Mouse (Mus musculus): Measurements from ENCODE around the gene Dph5.
A peak's percentile ranks its signal among the peaks of the same experiment; 100 is the strongest.
"Not testable (repeated sequence)": the region's sequence is repeated elsewhere in the genome, so short reads cannot be mapped to it uniquely, and the experiment has no call there.

Gene Dph5

DNA sequence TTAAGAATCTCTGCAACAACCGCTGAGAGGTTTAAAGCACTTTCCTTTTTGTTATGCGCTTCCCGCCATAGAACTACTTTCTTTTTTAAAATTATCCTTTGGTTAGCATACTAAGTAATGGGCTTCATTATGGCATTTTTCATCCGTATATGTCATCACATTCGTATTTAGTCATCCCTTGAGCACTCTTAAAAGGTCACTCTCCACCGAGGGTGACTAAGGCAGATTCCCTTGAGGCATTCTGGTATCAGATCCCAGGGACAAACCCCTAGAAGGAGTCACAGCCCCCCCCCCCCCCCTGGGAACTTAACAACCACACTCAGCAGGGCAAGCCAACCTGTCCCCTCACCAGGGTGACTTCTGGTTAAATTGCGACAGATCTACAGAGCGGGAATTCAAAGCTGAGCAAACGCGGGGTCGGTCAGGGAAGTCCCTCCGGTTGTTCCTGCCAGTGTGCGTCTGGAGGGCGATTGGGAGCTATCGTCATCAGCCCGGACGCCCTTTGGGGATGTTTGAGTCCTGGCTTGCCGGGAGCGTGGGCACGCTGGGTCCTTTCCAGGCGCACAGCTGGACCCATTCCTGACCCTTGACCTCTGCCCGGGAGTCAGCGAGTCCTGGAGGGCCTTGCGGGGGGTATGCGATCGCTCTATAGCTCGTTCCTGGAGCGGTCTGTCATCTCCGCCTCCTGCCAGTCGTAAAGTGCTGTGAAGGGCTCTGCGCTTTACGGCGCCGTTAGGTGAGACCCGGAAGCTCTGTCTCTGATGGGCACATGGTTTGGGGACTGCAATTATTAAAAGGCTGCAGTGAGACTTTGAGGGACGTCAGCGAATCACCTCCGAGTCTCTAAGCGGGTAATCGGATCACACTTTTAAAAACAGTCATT is at the start of gene Dph5:
TSS of gene Dph5 (plus strand) at position 411 of the 883 bp plus-strand sequence.
- peak; percentile 77 to 88 for DNase-seq (ENCODE audit: low spot score in 2 of 2)

- no peak for DNase-seq (ENCODE audit: low spot score in 2 of 2)
Observed at GRCm38 (mm10) chr3:115844566-115844965, 43.1 kb upstream of the Dph5 start.

DNA sequence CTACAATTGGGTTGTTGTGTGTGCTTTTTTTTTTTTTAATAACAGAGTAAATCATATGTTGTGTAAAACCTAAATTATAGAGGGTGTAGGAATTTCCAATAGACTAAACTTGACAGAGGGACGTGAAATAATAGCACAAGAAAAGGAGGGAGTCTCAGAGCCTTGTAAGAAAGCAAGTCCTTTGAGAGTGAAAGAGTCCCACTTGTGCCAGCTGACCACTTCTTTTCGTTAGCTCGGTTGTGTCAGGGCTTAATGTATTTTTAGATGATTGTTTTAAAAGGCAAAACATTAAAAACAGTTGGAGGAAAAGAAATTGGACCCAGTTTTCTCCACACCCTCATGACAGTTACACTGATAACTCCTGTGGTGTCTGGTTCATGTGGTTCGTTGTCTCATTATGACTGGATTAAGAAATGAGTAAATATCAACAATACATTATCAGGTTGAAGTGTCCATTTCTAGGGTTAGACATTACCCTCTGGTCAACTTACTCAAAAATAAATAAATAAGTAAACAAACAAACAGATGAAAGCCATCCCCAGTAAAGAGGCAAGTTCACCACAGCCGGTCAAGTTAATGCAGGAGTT is 42.5 kb upstream of the Dph5 start:
- no peak for DNase-seq (ENCODE audit: low spot score in 2 of 2)

DNA sequence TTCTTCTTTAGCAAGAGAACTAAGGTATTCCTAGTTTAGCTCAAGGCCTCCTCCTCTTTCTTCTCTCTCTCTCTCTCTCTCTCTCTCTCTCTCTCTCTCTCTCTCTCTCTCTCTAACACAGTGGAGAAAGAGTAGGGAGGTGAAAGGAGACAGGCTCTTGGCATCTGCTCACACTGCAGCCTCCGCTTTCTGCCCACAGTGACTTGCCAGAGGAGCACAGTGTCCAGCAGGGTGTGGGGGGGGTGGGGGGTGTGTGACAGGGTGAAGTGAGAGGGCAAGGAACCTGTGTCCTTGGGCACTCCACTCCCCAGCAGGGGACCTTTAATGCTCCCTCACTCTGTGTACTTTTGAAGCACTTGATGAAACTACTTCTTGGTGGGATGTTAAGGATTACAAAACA is 41.9 kb upstream of the Dph5 start:
- no peak for DNase-seq (ENCODE audit: low spot score in 2 of 2)

DNA sequence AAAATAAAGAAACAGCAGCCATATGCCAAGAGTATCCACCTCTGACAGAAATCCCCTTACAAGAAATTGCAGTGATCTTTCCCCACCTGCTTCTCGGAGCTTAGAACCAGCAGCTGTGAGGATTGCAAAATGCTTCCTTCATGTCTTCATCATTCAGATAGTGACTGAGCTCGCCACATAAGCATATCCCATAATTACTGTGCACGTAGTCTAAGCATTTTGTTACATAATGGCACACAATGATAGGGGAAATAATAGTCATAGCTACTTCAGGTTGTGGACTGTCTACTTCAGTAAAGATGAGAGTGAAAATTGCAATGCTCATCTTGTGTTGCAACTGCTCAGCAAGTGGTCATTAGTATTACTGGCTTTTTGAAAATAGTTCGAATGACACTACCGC is 41.5 kb upstream of the Dph5 start:
- DNase-seq (ENCODE audit: low spot score in 2 of 2), result no peak

DNA sequence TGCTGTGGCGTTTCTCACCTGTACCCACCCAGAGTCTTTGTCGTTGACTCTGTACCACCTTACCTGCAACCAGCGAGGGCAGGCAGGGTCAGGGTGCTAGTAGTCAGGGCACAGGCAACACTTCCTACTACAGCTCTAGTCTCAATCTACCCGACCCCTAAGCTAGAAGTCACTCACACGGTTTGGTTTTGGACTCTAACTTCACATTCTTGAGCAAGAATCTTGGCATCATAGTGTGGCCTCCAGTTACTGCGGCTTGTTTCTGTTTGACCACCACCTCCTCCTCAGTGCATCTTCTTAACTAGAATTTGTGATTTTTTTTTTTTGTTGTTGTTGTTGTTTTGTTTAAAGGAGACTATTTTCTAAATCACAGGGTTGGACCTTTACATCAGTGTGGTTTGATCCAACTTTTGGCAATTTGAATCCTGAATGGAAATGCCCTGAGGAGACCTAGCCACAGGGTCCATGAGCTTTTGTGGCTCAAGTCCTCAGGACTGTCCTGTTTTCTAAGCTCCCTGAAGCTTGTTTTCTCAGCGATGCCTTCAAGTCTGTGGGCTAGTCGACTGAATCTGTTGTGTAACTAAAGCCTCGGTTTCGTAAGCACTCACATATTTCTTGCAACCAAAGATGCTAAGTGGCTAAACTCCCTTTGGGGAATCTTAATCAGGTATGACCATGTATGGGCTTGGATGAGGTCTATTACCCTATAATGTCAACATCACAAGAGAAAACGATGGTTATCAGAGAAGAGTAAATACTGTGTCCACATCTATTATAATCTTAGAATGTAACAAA is 38.8 kb upstream of the Dph5 start:
- no peak for DNase-seq (ENCODE audit: low spot score in 2 of 2)

DNA sequence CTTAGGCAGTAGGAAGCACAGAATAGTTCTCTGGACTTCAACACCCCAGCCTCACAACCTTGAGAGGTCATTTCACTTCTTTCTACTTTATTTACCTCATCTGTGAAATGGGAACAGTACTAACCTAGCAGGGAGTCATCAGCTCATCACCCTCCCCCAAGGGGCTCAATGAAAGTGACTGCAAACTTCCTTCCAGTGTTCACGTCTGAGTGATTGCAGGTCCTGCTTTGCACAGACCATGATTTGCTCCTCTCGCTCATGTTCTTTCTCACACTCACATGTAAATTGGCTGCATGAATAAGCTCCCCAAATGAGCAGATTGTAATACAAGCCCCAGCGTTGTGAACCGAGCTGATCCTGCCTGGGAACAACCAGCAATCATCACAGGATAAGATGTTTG is 36.7 kb upstream of the Dph5 start:
- no peak for DNase-seq (ENCODE audit: low spot score in 2 of 2)

GRCm38 (mm10) chr3:115854672-115855191 is 32.9 kb upstream of the Dph5 start:
- DNase-seq (ENCODE audit: low spot score in 2 of 2), result peak in 1 of 2 experiments; percentile 7

GRCm38 (mm10) chr3:115855576-115855975 is 32.1 kb upstream of the Dph5 start:
- no peak for DNase-seq (ENCODE audit: low spot score in 2 of 2)

DNA sequence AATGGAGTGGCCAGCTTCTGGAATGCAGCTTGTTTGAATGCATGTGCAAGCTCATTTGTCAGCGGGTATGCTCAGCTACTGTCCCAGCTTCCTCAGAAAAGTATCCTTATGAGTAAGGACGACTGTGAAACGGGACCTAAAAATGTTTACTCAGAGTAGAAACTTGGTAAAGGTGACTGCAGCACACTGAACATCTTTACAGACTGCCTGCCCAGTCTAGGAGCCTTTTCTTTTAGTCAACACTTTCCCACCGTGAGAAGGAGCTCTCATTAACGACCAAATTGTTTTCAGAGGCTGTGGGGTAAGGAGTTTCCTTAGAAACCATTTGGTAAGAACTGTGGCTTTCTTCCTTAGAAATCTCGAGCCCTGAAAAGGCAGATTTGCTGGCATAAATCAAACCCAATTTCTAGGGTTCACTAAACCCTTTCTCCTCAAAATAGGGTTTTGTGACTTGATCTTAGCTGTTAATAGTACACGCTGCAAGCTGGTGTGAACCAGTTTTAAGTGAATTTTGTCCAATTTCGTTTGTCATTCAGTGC is 31.1 kb upstream of the Dph5 start:
- no peak for DNase-seq (ENCODE audit: low spot score in 2 of 2)

GRCm38 (mm10) chr3:115857436-115857835 is 30.2 kb upstream of the Dph5 start:
- no peak for DNase-seq (ENCODE audit: low spot score in 2 of 2)

DNA sequence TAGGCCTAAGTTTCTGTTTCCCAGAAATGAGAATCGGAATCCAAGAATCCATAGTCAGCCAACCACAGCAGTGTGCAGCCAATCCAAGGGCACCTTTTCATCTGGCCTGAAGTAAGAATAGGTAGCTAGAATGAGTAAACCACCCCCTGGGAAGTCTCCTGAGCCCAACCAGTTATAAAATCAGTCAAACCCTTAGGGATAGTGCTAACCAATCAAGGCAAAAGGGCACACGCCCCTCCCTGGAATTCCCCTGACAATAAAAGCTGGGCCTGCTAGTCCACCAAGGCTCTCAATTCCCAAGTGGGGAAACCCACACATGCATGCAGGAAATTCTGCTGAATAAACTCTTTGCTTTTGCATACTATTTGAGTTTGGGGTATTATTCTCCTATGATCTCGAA is 28.8 kb upstream of the Dph5 start:
- peak in 1 of 2 experiments; percentile 22 for DNase-seq (ENCODE audit: low spot score in 2 of 2)

DNA sequence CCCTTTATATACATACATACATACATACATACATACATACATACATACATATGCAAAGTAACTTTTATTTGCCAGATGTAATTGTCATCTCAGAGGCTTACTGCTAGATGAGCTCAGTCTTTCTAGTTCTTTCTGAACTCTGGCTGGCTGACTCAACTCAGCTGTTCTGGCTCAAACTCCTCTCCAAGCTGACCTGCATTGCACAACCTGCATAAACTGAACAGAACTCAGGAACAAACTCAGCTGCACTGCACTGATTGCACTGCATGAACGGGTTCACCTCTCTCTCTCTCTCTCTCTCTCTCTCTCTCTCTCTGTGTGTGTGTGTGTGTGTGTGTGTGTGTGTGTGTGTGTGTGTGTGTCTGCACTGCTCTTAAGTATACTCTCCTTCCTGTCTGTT is 26.9 kb upstream of the Dph5 start:
- not testable (repeated sequence) for DNase-seq (ENCODE audit: low spot score in 2 of 2)

DNA sequence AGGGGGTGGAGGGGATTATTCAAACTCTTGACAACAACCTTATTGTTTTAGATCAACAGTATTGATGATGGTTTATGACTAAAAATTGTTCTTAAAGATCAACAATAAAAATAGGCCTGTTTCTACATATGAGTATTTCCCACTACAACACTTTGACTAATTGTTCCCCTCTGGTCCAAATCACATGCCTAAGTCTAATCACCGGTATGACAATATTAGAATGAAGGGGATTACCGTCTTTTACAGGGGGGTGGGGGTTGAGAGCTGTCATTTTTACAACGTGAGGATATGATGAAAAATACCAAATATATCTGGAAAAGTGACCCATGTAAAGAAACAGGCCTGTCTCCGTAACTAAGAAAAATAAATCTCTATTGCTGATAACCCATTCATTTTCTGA is 24.1 kb upstream of the Dph5 start:
- DNase-seq (ENCODE audit: low spot score in 2 of 2), result no peak

GRCm38 (mm10) chr3:115867150-115867549 is 20.5 kb upstream of the Dph5 start:
- no peak for DNase-seq (ENCODE audit: low spot score in 2 of 2)

DNA sequence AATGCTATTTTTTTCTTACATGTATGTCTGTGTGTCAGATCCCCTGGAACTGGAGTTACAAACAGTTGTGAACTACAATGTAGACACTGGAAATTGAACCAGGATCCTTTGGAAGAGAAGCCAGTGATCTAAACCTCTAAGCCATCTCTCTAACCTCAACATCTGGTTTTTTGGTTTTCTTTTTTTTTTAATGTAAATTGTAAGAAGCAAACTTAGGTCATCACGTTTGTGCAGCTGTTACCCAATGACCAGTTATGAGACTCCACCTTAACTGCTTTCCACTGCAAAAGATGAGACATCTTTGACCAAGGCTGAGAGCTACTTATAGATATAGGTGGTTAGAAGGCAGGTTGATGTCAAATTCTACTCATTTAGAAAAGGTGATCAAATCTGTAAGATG is 19.7 kb upstream of the Dph5 start:
- no peak for DNase-seq (ENCODE audit: low spot score in 2 of 2)

DNA sequence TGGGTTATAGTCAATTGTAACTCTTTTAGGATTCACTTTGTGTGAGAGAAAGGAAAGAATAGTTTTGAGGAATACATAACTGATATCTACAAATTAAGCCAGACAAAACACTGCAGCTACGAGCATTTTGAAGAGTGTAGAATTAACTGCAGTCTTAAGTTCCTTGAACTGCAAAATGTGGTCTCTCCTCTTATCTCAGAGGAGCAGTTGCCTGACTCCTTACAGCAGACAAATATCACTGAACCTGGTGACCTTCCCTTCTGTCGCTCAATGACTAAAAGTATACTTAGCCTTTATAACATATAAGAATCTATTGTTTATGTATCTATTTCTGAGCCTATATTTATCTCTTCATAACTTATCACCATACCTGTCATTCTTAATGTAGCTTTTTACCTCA is 18.3 kb upstream of the Dph5 start:
- no peak for DNase-seq (ENCODE audit: low spot score in 2 of 2)

DNA sequence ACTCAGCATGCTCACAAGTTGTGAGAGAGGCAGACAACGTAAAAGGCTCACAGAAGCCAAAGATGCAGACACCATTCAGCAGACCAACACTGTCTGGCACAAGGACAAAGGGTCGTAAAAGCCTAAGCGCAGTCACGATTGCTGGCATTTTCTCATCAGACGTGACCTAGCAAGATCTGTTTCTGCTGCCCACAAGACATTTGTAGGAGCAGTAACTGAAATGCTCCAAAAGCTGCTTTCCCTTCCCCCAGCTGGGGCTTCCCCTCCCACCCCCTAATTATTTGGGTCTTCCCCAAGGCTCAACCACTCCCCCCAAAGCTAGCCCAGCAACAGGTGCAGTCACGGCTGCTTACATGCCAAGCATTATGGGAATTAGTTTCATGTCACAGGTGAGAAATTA is 12.1 kb upstream of the Dph5 start:
- DNase-seq (ENCODE audit: low spot score in 2 of 2), result peak in 1 of 2 experiments; percentile 23

DNA sequence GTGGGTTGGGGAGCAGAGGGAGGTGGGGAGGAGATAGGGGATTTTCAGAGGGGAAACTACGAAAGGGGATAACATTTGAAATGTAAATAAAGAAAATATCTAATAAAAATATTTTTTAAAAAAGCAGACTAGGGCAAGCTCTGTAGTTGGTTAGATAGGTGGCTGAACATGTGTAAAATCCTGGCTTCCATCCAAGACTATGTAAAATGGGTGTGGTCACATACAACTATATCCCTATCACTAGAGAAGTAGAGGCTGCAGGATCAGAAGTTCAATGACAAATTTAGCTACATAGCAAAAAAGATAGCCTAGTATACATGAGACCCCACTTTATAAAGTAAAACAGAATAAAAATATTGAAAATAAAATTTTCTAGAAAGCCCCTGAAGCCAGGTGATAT is 10.5 kb upstream of the Dph5 start:
- no peak for DNase-seq (ENCODE audit: low spot score in 2 of 2)

- no peak for DNase-seq (ENCODE audit: low spot score in 2 of 2)
Observed at GRCm38 (mm10) chr3:115884086-115884485, 3.6 kb upstream of the Dph5 start.

DNA sequence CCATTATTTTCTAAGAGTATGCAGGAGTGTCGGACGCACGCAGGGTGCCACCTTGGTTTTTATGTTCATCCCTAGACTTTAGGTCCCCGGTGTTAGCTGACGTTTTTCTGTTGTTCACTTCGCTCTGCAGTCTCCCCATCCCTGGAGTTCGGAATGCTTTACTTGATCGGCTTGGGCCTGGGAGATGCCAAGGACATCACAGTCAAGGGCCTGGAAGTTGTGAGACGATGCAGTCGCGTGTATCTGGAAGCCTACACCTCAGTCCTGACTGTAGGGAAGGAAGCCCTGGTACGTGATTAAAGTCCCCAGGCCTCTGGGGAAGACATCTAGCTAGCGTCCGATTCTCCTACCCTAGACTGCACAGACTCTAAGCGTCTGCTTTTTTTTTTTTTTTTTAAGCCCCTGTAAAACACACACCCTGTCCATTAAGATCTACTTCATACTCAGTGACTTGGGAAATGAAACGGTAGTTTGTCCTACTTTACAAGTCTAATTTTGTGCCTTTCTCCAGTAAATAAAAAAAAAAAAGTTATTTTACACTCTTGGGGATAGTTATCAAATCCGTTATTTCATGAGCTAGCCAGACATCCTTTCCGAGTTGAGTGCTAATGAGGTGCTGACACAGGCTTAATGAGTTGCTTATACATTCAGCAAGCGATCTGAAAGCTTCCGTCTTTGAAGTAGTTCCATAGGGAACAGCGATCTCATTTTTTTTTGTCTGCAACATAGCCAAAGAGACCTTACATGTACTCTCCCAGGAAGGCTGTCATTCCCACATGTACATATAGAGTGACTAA is 871 bp downstream of the Dph5 start:
- no peak for DNase-seq (ENCODE audit: low spot score in 2 of 2)

All from natural killer cell, adult 2 months (primary cell).